In the genomic region with DNA sequence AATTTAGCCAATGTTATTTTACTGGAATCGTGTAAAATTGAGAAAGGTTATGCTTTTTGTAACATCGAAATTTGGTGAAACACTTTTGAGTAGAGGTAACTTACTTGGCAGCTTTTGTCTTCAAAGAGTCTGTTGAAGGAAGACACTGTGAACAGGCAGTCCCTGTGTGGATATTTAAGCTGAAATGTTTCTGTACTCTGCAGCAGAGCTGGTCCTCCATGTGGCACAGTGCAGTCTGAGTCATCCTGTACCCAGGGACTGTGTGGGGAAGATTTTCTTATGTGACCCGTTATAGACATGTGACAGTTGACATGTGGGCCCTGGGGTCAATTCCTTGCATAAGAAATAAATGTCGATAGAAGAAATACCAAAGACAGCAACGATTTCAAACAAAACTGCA, we compare ENCODE assay signal across 33 mouse cellular contexts.
"Had no signal": no experiment of that assay in that cellular context is flagged by ENCODE, and none has a peak within 500 bp of the region (broad histone marks: within the 10 kb centered on the region; RNA-seq: fewer than 3 reads in every experiment).

No protein-coding gene starts in this region.

- DNase-seq: heart, postnatal 10 days; heart, postnatal 14 days; heart, postnatal 36 days; heart, postnatal 4 days; kidney, adult 11 months; kidney, adult 18-20 months; kidney, adult 2 months; kidney, adult 8-10 months; kidney, adult 9 months; kidney, postnatal 10 days; kidney, postnatal 14 days; kidney, postnatal 25 days; kidney, postnatal 36 days; kidney, postnatal 4 days; layer of hippocampus, adult 9-11 months; layer of hippocampus, postnatal 36 days had no signal

- ATAC-seq: hindbrain, embryonic 16.5 days; hindbrain, postnatal 0 days; inflammation-experienced regulatory T-cells, adult 6 months; intestine, embryonic 15.5 days; intestine, embryonic 16.5 days; intestine, postnatal 0 days had no signal

- H3K4me2 ChIP-seq: heart, embryonic 13.5 days; heart, embryonic 15.5 days; hindbrain, embryonic 12.5 days; hindbrain, embryonic 13.5 days; hindbrain, embryonic 14.5 days; hindbrain, embryonic 15.5 days; intestine, embryonic 15.5 days; kidney, embryonic 15.5 days had no signal

- H3K9me3 ChIP-seq: heart, embryonic 13.5 days; heart, embryonic 15.5 days; hindbrain, embryonic 10.5 days; hindbrain, embryonic 12.5 days; hindbrain, embryonic 13.5 days; hindbrain, embryonic 15.5 days; intestine, embryonic 15.5 days; kidney, embryonic 15.5 days had no signal

- H3K4me1 ChIP-seq: heart, embryonic 15.5 days; hindbrain, embryonic 10.5 days; hindbrain, embryonic 12.5 days; hindbrain, embryonic 13.5 days; hindbrain, embryonic 15.5 days; intestine, embryonic 15.5 days; kidney, embryonic 15.5 days had no signal

- H3K27ac ChIP-seq: heart, embryonic 13.5 days; heart, embryonic 15.5 days; hindbrain, embryonic 10.5 days; hindbrain, embryonic 12.5 days; hindbrain, embryonic 13.5 days; hindbrain, embryonic 14.5 days; hindbrain, embryonic 15.5 days; hindbrain, postnatal 0 days; intestine, embryonic 15.5 days; kidney, embryonic 15.5 days; kidney, postnatal 0 days; layer of hippocampus, adult 2 months; left cerebral cortex, adult 2 months had no signal

- H3K4me3 ChIP-seq: heart, embryonic 13.5 days; heart, embryonic 15.5 days; hindbrain, embryonic 10.5 days; hindbrain, embryonic 12.5 days; hindbrain, embryonic 13.5 days; hindbrain, embryonic 15.5 days; intestine, embryonic 15.5 days; kidney, embryonic 15.5 days; layer of hippocampus, adult 2 months; left cerebral cortex, adult 2 months had no signal

- H3K36me3 ChIP-seq: heart, embryonic 13.5 days; heart, embryonic 15.5 days; hindbrain, embryonic 10.5 days; hindbrain, embryonic 12.5 days; hindbrain, embryonic 13.5 days; hindbrain, embryonic 15.5 days; intestine, embryonic 15.5 days; kidney, embryonic 15.5 days had no signal

- H3K9ac ChIP-seq: heart, embryonic 13.5 days; heart, embryonic 15.5 days; hindbrain, embryonic 12.5 days; hindbrain, embryonic 13.5 days; hindbrain, embryonic 14.5 days; hindbrain, embryonic 15.5 days; intestine, embryonic 15.5 days; kidney, embryonic 15.5 days had no signal

- H3K27me3 ChIP-seq: heart, embryonic 13.5 days; hindbrain, embryonic 12.5 days; hindbrain, embryonic 13.5 days; hindbrain, embryonic 15.5 days; intestine, embryonic 15.5 days; kidney, embryonic 15.5 days had no signal
